Mouse (Mus musculus): ENCODE results near the gene Sec13.

GRCm38 (mm10) chr6:113787459-113787968 lies 47.0 kb upstream of the Sec13 start:
- no peak for TF ChIP-seq TCF12 (IDR thresholded peaks at IDR 0.05; ENCODE audit: insufficient read depth, poor library complexity, severe bottlenecking)
- TF ChIP-seq E2F4 (IDR thresholded peaks at IDR 0.05; ENCODE audit: insufficient read depth): no peak
- TF ChIP-seq POLR2A (IDR thresholded peaks at IDR 0.05; ENCODE audit: insufficient read length, low read depth): no peak
- TF ChIP-seq REST (IDR thresholded peaks at IDR 0.05; ENCODE audit: insufficient read depth, insufficient read length): no peak
